Mouse (Mus musculus): ENCODE measurements at regions not wholly inside any gene's neighbourhood (a gene's known extent, or its start where the extent isn't known, plus 50 kb on each side); places are given as distances from the start of the nearest gene placed in this dataset.
"Not testable (repeated sequence)": the region's sequence is repeated elsewhere in the genome, so short reads cannot be mapped to it uniquely, and the experiment has no call there.

GRCm38 (mm10) chr17:4024384-4024783, 328.3 kb upstream of the Nox3 start:
- no peak for DNase-seq

GRCm38 (mm10) chr17:4029202-4029601, 333.1 kb upstream of the Nox3 start:
- DNase-seq = no peak

- DNase-seq = no peak
These were observed 338.8 kb upstream of the Nox3 start for GRCm38 (mm10) chr17:4034816-4035360.

- no peak for DNase-seq
These were observed 344.1 kb upstream of the Nox3 start for GRCm38 (mm10) chr17:4040104-4040664.

GRCm38 (mm10) chr17:4060186-4060585, 364.1 kb upstream of the Nox3 start:
- not testable (repeated sequence) for DNase-seq

GRCm38 (mm10) chr17:4073381-4073780, 377.3 kb upstream of the Nox3 start:
- DNase-seq = no peak

- DNase-seq = no peak
These were observed 384.5 kb upstream of the Nox3 start for GRCm38 (mm10) chr17:4080564-4080963.

- DNase-seq = no peak
These were observed 398.6 kb upstream of the Nox3 start for GRCm38 (mm10) chr17:4094621-4095020.

- DNase-seq = no peak
These were observed 407.3 kb upstream of the Nox3 start for GRCm38 (mm10) chr17:4103321-4103720.

GRCm38 (mm10) chr17:4109263-4109662, 413.2 kb upstream of the Nox3 start:
- DNase-seq = no peak

- DNase-seq = no peak
These were observed 417.0 kb upstream of the Nox3 start for GRCm38 (mm10) chr17:4113021-4113420.

GRCm38 (mm10) chr17:4116476-4116875, 420.4 kb upstream of the Nox3 start:
- no peak for DNase-seq

- DNase-seq = no peak
These were observed 437.6 kb upstream of the Nox3 start for GRCm38 (mm10) chr17:4133678-4134077.

- DNase-seq = no peak
These were observed 467.4 kb upstream of the Nox3 start for GRCm38 (mm10) chr17:4163502-4163901.

- DNase-seq = no peak
These were observed 477.9 kb upstream of the Nox3 start for GRCm38 (mm10) chr17:4173951-4174361.

- no peak for DNase-seq
These were observed 478.9 kb upstream of the Nox3 start for GRCm38 (mm10) chr17:4175006-4175405.

- no peak for DNase-seq
These were observed 480.5 kb upstream of the Nox3 start for GRCm38 (mm10) chr17:4176524-4176923.

GRCm38 (mm10) chr17:4177485-4178150, 481.6 kb upstream of the Nox3 start:
- no peak for DNase-seq

- DNase-seq = no peak
These were observed 483.2 kb upstream of the Nox3 start for GRCm38 (mm10) chr17:4179271-4179670.

GRCm38 (mm10) chr17:4182106-4182505, 486.0 kb upstream of the Nox3 start:
- DNase-seq = no peak

- no peak for DNase-seq
These were observed 490.7 kb upstream of the Nox3 start for GRCm38 (mm10) chr17:4186802-4187201.

- no peak for DNase-seq
These were observed 491.5 kb upstream of the Nox3 start for GRCm38 (mm10) chr17:4187606-4188005.

- no peak for DNase-seq
These were observed 500.9 kb upstream of the Nox3 start for GRCm38 (mm10) chr17:4196793-4197448.

- no peak for DNase-seq
These were observed 501.9 kb upstream of the Nox3 start for GRCm38 (mm10) chr17:4198001-4198400.
